In genomic region chr5:28009386-28009785, GRCm38 (mm10) we compare ENCODE assay signal across 14 mouse cellular contexts.
"Had no signal": no experiment of that assay in that cellular context is flagged by ENCODE, and none has a peak within 500 bp of the region (broad histone marks: within the 10 kb centered on the region; RNA-seq: fewer than 3 reads in every experiment).

No protein-coding gene starts in this region.

- H3K4me3 ChIP-seq: kidney, embryonic 15.5 days; left cerebral cortex, adult 2 months; limb, embryonic 10.5 days; midbrain, embryonic 15.5 days; neural tube, embryonic 13.5 days had no signal

- DNase-seq: kidney, adult 2 months; kidney, postnatal 14 days; lung, embryonic 14.5 days; retina, postnatal 1 day; right cerebral cortex, postnatal 4 days; spleen, adult 18-20 months; thymus, postnatal 14 days had no signal

- H3K27me3 ChIP-seq: kidney, embryonic 15.5 days; midbrain, embryonic 15.5 days; neural tube, embryonic 13.5 days had no signal

- H3K4me2 ChIP-seq: kidney, embryonic 15.5 days; lung, embryonic 14.5 days; midbrain, embryonic 11.5 days; midbrain, embryonic 15.5 days; neural tube, embryonic 13.5 days had no signal

- H3K36me3 ChIP-seq: kidney, embryonic 15.5 days; limb, embryonic 10.5 days; midbrain, embryonic 15.5 days; neural tube, embryonic 13.5 days had no signal

- ATAC-seq: midbrain, embryonic 15.5 days had no signal

- H3K4me1 ChIP-seq: kidney, embryonic 15.5 days; limb, embryonic 10.5 days; midbrain, embryonic 15.5 days; neural tube, embryonic 13.5 days had no signal

- H3K27ac ChIP-seq: kidney, embryonic 15.5 days; left cerebral cortex, adult 2 months; limb, embryonic 10.5 days; liver, embryonic 14.5 days; midbrain, embryonic 15.5 days; neural tube, embryonic 13.5 days had no signal

- H3K9me3 ChIP-seq: kidney, embryonic 15.5 days; limb, embryonic 10.5 days; midbrain, embryonic 15.5 days; neural tube, embryonic 13.5 days had no signal

- H3K9ac ChIP-seq: kidney, embryonic 15.5 days; liver, embryonic 14.5 days; lung, embryonic 14.5 days; midbrain, embryonic 15.5 days; neural tube, embryonic 13.5 days had no signal
